Mouse (Mus musculus) MEL (cell line): Measurements from ENCODE around the gene Tmem30a. TPM values are rescaled to one million over a fixed set of nuclear protein-coding genes. Genes with fewer than 3 reads are reported as not detected.

Source experiments
- DNase-seq: peaks from one replicate; pipeline ENCODE4 v3.0.0; 2011; ENCODE audit warnings: low read depth, low spot score
- H3K27ac ChIP-seq: 2 replicates; pipeline ENCODE4 v1.5.1; 2012; ENCODE audit warnings: low read depth, mild to moderate bottlenecking, control low read depth, low read length, moderate library complexity; ENCODE audit not compliant: control insufficient read depth
- H3K27me3 ChIP-seq, 2 experiments: fragments of 150-350 bp in 1 of 2; sonication (generic) in 1 of 2; 2 replicates each; pipeline ENCODE4 v1.6.1; 2012; ENCODE audit warnings: low read length in 2 of 2, mild to moderate bottlenecking in 2 of 2, improper control_type of control experiment in 1 of 2, moderate library complexity in 1 of 2; ENCODE audit not compliant: insufficient read depth in 2 of 2, control insufficient read depth in 1 of 2
- H3K36me3 ChIP-seq, 2 experiments: 2 replicates each; pipeline ENCODE4 v1.6.1; 2012 to 2014; ENCODE audit warnings: low read length in 2 of 2, improper control_type of control experiment in 1 of 2, inconsistent platforms in 1 of 2, mild to moderate bottlenecking in 1 of 2; ENCODE audit not compliant: insufficient read depth in 2 of 2, control insufficient read depth in 1 of 2
- H3K4me1 ChIP-seq, 2 experiments: fragments of 150-350 bp in 1 of 2; sonication (generic) in 1 of 2; 2 replicates each; pipeline ENCODE4 v1.6.1; 2012; ENCODE audit warnings: low read length in 2 of 2, improper control_type of control experiment in 1 of 2, mild to moderate bottlenecking in 1 of 2; ENCODE audit not compliant: insufficient read depth in 2 of 2, control insufficient read depth in 1 of 2
- H3K4me3 ChIP-seq, 2 experiments: fragments of 150-350 bp in 1 of 2; sonication (generic) in 1 of 2; 2 replicates each; pipeline ENCODE4 v1.5.1; 2012; ENCODE audit warnings: low read depth in 2 of 2, low read length in 2 of 2, mild to moderate bottlenecking in 2 of 2, moderate library complexity in 2 of 2, control low read depth in 1 of 2, improper control_type of control experiment in 1 of 2; ENCODE audit not compliant: control insufficient read depth in 1 of 2, insufficient read depth in 1 of 2
- H3K79me2 ChIP-seq: 2 replicates; pipeline ENCODE4 v1.6.1; 2012; ENCODE audit warnings: mild to moderate bottlenecking, low read length, moderate library complexity; ENCODE audit not compliant: control insufficient read depth, poor library complexity, insufficient read depth
- H3K9ac ChIP-seq: 2 replicates; pipeline ENCODE4 v1.6.1; 2012; ENCODE audit warnings: low read depth, mild to moderate bottlenecking, control low read depth, low read length, moderate library complexity; ENCODE audit not compliant: control insufficient read depth, poor library complexity, severe bottlenecking
- H3K9me3 ChIP-seq: fragments of 150-350 bp; sonication (generic); replicated peaks from 2 replicates; pipeline ENCODE4 v1.6.1; 2012; ENCODE audit warnings: mild to moderate bottlenecking, low read length, improper control_type of control experiment, moderate library complexity; ENCODE audit not compliant: insufficient read depth
- BHLHE40 ChIP-seq: IDR thresholded peaks from 2 replicates; pipeline ENCODE4 v1.6.1; 2012; ENCODE audit warnings: low read depth, mild to moderate bottlenecking, inconsistent platforms, low read length, improper control_type of control experiment, borderline replicate concordance
- CHD1 ChIP-seq: IDR thresholded peaks from 2 replicates; pipeline ENCODE4 v1.6.1; 2012; ENCODE audit warnings: low read depth, mild to moderate bottlenecking, inconsistent platforms, low read length, improper control_type of control experiment
- CHD2 ChIP-seq: IDR thresholded peaks from 2 replicates; pipeline ENCODE4 v1.6.1; 2011; ENCODE audit warnings: low read length, improper control_type of control experiment
- CTCF ChIP-seq, 3 experiments: IDR thresholded peaks in 2 of 3; conservative IDR thresholded peaks in 1 of 3; 2 replicates each; pipeline ENCODE4 v1.5.1; 2011 to 2012; ENCODE audit warnings: low read length in 3 of 3, low read depth in 2 of 3, mild to moderate bottlenecking in 2 of 3, improper control_type of control experiment in 1 of 3, inconsistent platforms in 1 of 3, mixed read lengths in 1 of 3, moderate library complexity in 1 of 3; ENCODE audit not compliant: control insufficient read depth in 1 of 3, insufficient read depth in 1 of 3, poor library complexity in 1 of 3, severe bottlenecking in 1 of 3
- E2F4 ChIP-seq: IDR thresholded peaks from 2 replicates; pipeline ENCODE4 v1.6.1; 2011; ENCODE audit warnings: low read depth, low read length, improper control_type of control experiment, borderline replicate concordance
- ELF1 ChIP-seq: IDR thresholded peaks from 2 replicates; pipeline ENCODE4 v1.6.1; 2014; ENCODE audit warnings: low read depth, mild to moderate bottlenecking, inconsistent platforms, low read length, improper control_type of control experiment, moderate library complexity
- ETS1 ChIP-seq: IDR thresholded peaks from 2 replicates; pipeline ENCODE4 v1.6.1; 2012; ENCODE audit warnings: low read depth, mild to moderate bottlenecking, inconsistent platforms, low read length, improper control_type of control experiment, moderate library complexity
- GABPA ChIP-seq: IDR thresholded peaks from 2 replicates; pipeline ENCODE4 v1.6.1; 2012; ENCODE audit warnings: low read depth, mild to moderate bottlenecking, inconsistent platforms, low read length, improper control_type of control experiment, moderate library complexity
- GATA1 ChIP-seq: IDR thresholded peaks from 2 replicates; pipeline ENCODE4 v1.6.1; 2011; ENCODE audit warnings: low read depth, low read length, improper control_type of control experiment
- KAT2A ChIP-seq: conservative IDR thresholded peaks from 2 replicates; pipeline ENCODE4 v1.6.1; 2012; ENCODE audit warnings: low read depth, low read length, improper control_type of control experiment, inconsistent platforms
- MAFK ChIP-seq: IDR thresholded peaks from 2 replicates; pipeline ENCODE4 v1.6.1; 2011; ENCODE audit warnings: low read depth, mild to moderate bottlenecking, low read length, improper control_type of control experiment, borderline replicate concordance
- MXI1 ChIP-seq: IDR thresholded peaks from 2 replicates; pipeline ENCODE4 v1.6.1; 2011; ENCODE audit warnings: mild to moderate bottlenecking, low read depth, low read length, improper control_type of control experiment
- NELFE ChIP-seq: IDR thresholded peaks from 2 replicates; pipeline ENCODE4 v1.6.1; 2011; ENCODE audit warnings: low read depth, low read length, improper control_type of control experiment
- POLR2A ChIP-seq, 2 experiments: IDR thresholded peaks; 2 replicates each; pipeline ENCODE4 v1.6.1; 2011 to 2012; ENCODE audit warnings: low read length in 2 of 2, mild to moderate bottlenecking in 2 of 2, control low read depth in 1 of 2, improper control_type of control experiment in 1 of 2, low read depth in 1 of 2, moderate library complexity in 1 of 2; ENCODE audit not compliant: control insufficient read depth in 1 of 2, insufficient read depth in 1 of 2, poor library complexity in 1 of 2
- POLR2AphosphoS2 ChIP-seq: IDR thresholded peaks from 2 replicates; pipeline ENCODE4 v1.6.1; 2011; ENCODE audit warnings: low read length, improper control_type of control experiment
- RAD21 ChIP-seq: IDR thresholded peaks from 2 replicates; pipeline ENCODE4 v1.6.1; 2011; ENCODE audit warnings: mild to moderate bottlenecking, low read depth, low read length, improper control_type of control experiment
- SIN3A ChIP-seq: IDR thresholded peaks from 2 replicates; pipeline ENCODE4 v1.6.1; 2012; ENCODE audit warnings: low read length, improper control_type of control experiment, inconsistent platforms
- SMC3 ChIP-seq: IDR thresholded peaks from 2 replicates; pipeline ENCODE4 v1.6.1; 2011; ENCODE audit warnings: low read depth, low read length, improper control_type of control experiment
- TAL1 ChIP-seq: IDR thresholded peaks from 2 replicates; pipeline ENCODE4 v1.6.1; 2012; ENCODE audit warnings: mild to moderate bottlenecking, inconsistent platforms, low read length, moderate library complexity, mixed read lengths
- UBTF ChIP-seq: IDR thresholded peaks from 2 replicates; pipeline ENCODE4 v1.6.1; 2012; ENCODE audit warnings: low read depth, mild to moderate bottlenecking, inconsistent platforms, low read length, improper control_type of control experiment, moderate library complexity, borderline replicate concordance; ENCODE audit not compliant: insufficient read depth
- USF1 ChIP-seq: IDR thresholded peaks from 2 replicates; pipeline ENCODE4 v1.6.1; 2014; ENCODE audit warnings: low read depth, mild to moderate bottlenecking, inconsistent platforms, low read length, improper control_type of control experiment, moderate library complexity
- USF2 ChIP-seq, 2 experiments: IDR thresholded peaks; 2 replicates each; pipeline ENCODE4 v1.6.1; 2011 to 2012; ENCODE audit warnings: improper control_type of control experiment in 2 of 2, low read length in 2 of 2, borderline replicate concordance in 1 of 2, inconsistent platforms in 1 of 2, low read depth in 1 of 2, mild to moderate bottlenecking in 1 of 2; ENCODE audit not compliant: insufficient read depth in 1 of 2
- ZC3H11A ChIP-seq: IDR thresholded peaks from 2 replicates; pipeline ENCODE4 v1.6.1; 2012; ENCODE audit warnings: low read depth, mild to moderate bottlenecking, inconsistent platforms, low read length, improper control_type of control experiment
- ZKSCAN1 ChIP-seq: IDR thresholded peaks from 2 replicates; pipeline ENCODE4 v1.6.1; 2012; ENCODE audit warnings: low read depth, mild to moderate bottlenecking, inconsistent platforms, low read length, improper control_type of control experiment, moderate library complexity
- ZMIZ1 ChIP-seq: IDR thresholded peaks from 2 replicates; pipeline ENCODE4 v1.6.1; 2012; ENCODE audit warnings: low read depth, mild to moderate bottlenecking, inconsistent platforms, low read length, improper control_type of control experiment, moderate library complexity
- polyA plus RNA-seq, 2 experiments: library from polyadenylated mRNA; stranded (reverse) in 1 of 2; unstranded in 1 of 2; fragments of >175 nt in 1 of 2; fragments of >200 nt in 1 of 2; gene quantifications; 2 replicates each; pipeline versions ENCODE4 v1.2.1 to v1.2.4; 2012; ENCODE audit warnings: low replicate concordance in 2 of 2, low read depth in 1 of 2; ENCODE audit not compliant: insufficient read length in 2 of 2, insufficient read depth in 1 of 2, missing spikeins in 1 of 2
- total RNA-seq: library from RNA; depleted of rRNA; stranded (reverse); fragments of 300-350 nt; gene quantifications from 2 replicates; pipeline ENCODE4 v1.2.3, GENCODE M21; 2012

Tmem30a gene
- total and polyA plus RNA-seq, 3 experiments, result 19.3 to 25.8 TPM; not detected in 1

DNA sequence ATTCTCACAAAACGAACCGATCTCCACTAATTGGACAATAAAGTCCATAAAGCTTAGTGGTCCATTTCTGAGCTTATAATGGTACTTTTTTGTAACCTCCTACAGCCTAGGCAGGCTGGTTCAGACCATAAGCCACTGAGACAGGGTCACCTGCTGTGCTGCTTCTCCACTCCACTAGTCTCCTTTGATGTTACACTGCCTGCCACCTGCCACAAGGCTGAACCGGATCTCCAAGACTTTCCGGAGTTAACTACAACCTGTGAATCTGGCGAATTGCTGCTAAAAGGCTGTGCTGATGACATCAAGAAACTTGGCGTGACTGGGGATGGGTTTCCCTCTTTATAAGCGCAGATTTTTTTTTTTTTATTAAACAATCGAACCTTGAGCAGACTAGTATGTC is 41.5 kb downstream of the Tmem30a start:
- H3K9me3 ChIP-seq, result no peaks in the 10 kb centered on the region
- no peak overlapping the region for H3K27ac ChIP-seq
- H3K27me3 ChIP-seq, result no peaks in the 10 kb centered on the region
- DNase-seq, result no peak
- H3K4me3 ChIP-seq, result no peak overlapping the region
- H3K4me1 ChIP-seq, result no peaks in the 10 kb centered on the region
- no peak for TF ChIP-seq KAT2A
- no peak for TF ChIP-seq CHD1
- no peak for TF ChIP-seq ZKSCAN1
- TF ChIP-seq TAL1, result no peak
- TF ChIP-seq POLR2AphosphoS2, result no peak
- H3K9ac ChIP-seq, result no peak overlapping the region
- peaks cover 0 to 7% of the 10 kb centered on the region in 2 experiments; a peak in 3 of 4 replicates for H3K36me3 ChIP-seq
- H3K79me2 ChIP-seq, result peaks cover 2% of the 10 kb centered on the region; the same call in 1 of the 2 replicates

DNA sequence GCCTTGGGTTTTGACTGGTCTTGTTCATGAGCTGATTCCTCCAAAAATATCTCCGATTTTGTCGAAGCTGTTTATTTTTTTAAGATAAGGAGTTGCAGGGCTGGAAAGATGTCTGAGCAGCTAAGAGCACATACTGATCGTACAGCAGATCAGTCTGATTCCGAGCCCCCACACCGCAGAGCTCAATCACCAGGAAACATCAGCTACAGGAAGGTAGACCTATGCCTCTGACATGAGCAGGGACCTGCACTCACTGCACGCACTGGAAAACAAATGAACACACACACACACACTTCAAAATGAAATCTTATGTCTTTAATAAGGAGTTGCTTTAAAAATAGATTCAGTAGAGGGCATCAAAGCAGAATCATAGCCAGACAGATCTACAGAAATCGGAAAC is 42.6 kb downstream of the Tmem30a start:
- Histone ChIP-seq H3K4me1 (no peaks in the 10 kb centered on the region), H3K4me3 (no peak overlapping the region), H3K36me3 (peaks cover 0 to 2% of the 10 kb centered on the region in 2 experiments; a peak in 2 of 4 replicates), H3K27me3 (no peaks in the 10 kb centered on the region), H3K9ac (no peak overlapping the region), H3K27ac (no peak overlapping the region), H3K9me3 (no peaks in the 10 kb centered on the region), H3K79me2 (no peaks in the 10 kb centered on the region)
- TF ChIP-seq ZC3H11A, result no peak
- no peak for TF ChIP-seq RAD21
- no peak for TF ChIP-seq UBTF
- TF ChIP-seq ELF1, result no peak
- no peak for TF ChIP-seq MAFK
- no peak for TF ChIP-seq CHD1
- no peak for TF ChIP-seq NELFE
- no peak for TF ChIP-seq GATA1
- TF ChIP-seq SMC3, result no peak
- no peak for TF ChIP-seq BHLHE40
- no peak for TF ChIP-seq SIN3A
- DNase-seq, result no peak

DNA sequence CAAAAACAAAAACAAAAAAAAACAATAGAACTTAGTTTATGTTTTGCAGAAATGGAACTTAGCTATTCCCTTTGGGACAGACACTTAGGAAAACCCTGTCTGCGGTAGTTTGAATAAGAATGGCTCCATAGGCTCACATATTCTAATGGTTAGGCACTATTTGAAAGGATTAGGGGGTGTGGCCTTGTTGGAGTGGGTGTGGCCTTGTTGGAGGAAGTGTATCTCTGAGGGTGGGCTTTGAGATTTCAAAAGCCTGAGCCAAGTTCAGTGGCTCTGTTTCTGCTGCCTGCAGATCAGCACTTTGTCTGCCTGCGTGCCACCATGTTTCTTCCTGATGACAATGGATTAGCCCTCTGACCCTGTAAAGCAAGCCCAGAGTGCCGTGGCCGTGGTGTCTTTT is 48.3 kb downstream of the Tmem30a start:
- TF ChIP-seq ZMIZ1, result no peak
- no peak for TF ChIP-seq USF1
- TF ChIP-seq GATA1, result no peak
- no peak for TF ChIP-seq GABPA
- TF ChIP-seq ELF1, result no peak
- no peak for TF ChIP-seq MXI1
- TF ChIP-seq CTCF (IDR thresholded peaks at IDR 0.05 in 2 of 3, conservative IDR thresholded peaks at IDR 0.05 in 1 of 3; ENCODE audit: control insufficient read depth in 1 of 3, insufficient read depth in 1 of 3, low read depth in 2 of 3, low read length in 3 of 3, poor library complexity in 1 of 3, severe bottlenecking in 1 of 3), result no peak
- no peak for TF ChIP-seq USF2 (IDR thresholded peaks at IDR 0.05; ENCODE audit: borderline replicate concordance in 1 of 2, insufficient read depth in 1 of 2, low read depth in 1 of 2, low read length in 2 of 2)
- TF ChIP-seq TAL1, result no peak
- TF ChIP-seq UBTF, result no peak
- no peak for TF ChIP-seq BHLHE40
- no peak for TF ChIP-seq E2F4
- no peak for TF ChIP-seq ETS1
- no peak for TF ChIP-seq CHD2
- no peak for TF ChIP-seq ZC3H11A
- no peak for TF ChIP-seq POLR2A (IDR thresholded peaks at IDR 0.05; ENCODE audit: control insufficient read depth in 1 of 2, insufficient read depth in 1 of 2, low read depth in 1 of 2, low read length in 2 of 2, poor library complexity in 1 of 2)
- TF ChIP-seq, all 39 proteins: peak for 0
- Histone ChIP-seq H3K79me2 (no peaks in the 10 kb centered on the region), H3K4me1 (no peaks in the 10 kb centered on the region), H3K4me3 (no peak overlapping the region), H3K9me3 (no peaks in the 10 kb centered on the region), H3K27me3 (no peaks in the 10 kb centered on the region; a peak in 2 of 4 replicates), H3K27ac (no peak overlapping the region), H3K9ac (no peak overlapping the region), H3K36me3 (no peaks in the 10 kb centered on the region)
- DNase-seq, result no peak
